Mouse (Mus musculus): ENCODE measurements around the gene Sox10. TPM values are rescaled to one million over a fixed set of nuclear protein-coding genes. Genes with fewer than 3 reads are reported as not detected.
A peak's percentile ranks its signal among the peaks of the same experiment; 100 is the strongest.

Sox10 gene
- total and polyA plus RNA-seq, 3 experiments, result 0.11 TPM; not detected in 2

DNA sequence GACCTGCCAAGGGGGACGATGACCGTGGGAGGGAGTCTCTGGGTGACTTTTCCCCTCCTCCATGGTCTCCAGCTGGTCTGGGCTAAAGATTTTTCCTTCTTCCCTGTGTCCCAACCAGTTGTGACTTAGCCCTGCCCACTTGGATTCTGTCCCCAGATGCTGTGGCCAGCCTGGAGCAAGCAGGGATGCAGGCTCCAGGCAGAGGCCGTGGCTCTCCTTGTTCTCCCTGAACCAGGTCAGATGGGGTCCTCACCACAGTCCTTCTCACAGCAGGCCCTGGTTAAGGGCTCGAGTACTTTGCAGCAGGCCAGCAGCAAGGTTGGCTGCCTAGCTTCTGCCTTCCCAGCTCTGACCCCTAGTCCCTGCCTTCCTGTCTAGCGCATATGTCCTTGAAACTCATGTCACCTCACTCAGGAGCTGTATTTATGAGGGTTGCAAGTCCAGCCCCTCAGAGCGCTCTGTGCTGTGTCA lies 31.8 kb downstream of the Sox10 start:
- Histone ChIP-seq H3K4me3 (ENCODE audit: low read depth, low read length) (no peak overlapping the region), H3K9me3 (replicated peaks) (peaks cover 2% of the 10 kb centered on the region), H3K27me3 (ENCODE audit: insufficient read depth, low read length) (peaks cover 28% of the 10 kb centered on the region), H3K36me3 (replicated peaks) (peaks cover 49% of the 10 kb centered on the region), H3K4me1 (ENCODE audit: insufficient read depth, low read depth, low read length) (no peaks in the 10 kb centered on the region)
- TF ChIP-seq GATA1 (IDR thresholded peaks at IDR 0.05; ENCODE audit: borderline replicate concordance, low read length), result no peak
- TF ChIP-seq GATA2 (IDR thresholded peaks at IDR 0.05; ENCODE audit: borderline replicate concordance, low read depth, low read length), result no peak
- no peak for TF ChIP-seq CTCF (IDR thresholded peaks at IDR 0.05; ENCODE audit: low read depth, low read length)
- TF ChIP-seq POLR2AphosphoS5 (IDR thresholded peaks at IDR 0.05; ENCODE audit: insufficient replicate concordance, low read depth, low read length), result no peak
- no peak for TF ChIP-seq TAL1 (conservative IDR thresholded peaks at IDR 0.05; ENCODE audit: low read depth, low read length)
- no peak for DNase-seq (ENCODE audit: low spot score)
- no peak for ATAC-seq (ENCODE audit: extremely low read depth, insufficient number of reproducible peaks, low FRiP score, poor library complexity, severe bottlenecking)

DNA sequence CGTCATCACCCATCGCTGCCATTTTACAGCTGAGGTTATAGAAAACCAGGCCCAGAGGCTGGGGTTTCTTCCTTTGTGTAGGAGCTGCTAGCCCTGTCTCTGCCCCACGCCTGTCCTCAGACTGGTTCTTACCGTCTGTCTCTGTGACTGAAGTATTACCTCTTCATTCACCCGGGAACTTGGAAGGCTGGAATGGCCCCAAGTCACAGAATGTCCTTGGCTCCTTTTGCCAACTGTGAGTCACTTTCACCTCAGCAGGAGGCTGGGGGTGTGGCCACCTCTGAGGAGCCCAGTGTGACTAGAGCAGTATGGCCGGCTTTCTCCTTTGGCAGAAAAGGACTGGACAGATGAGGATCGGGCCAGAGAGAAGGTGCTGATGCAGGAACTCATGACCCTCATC lies 33.6 kb downstream of the Sox10 start:
- Histone ChIP-seq H3K27me3 (ENCODE audit: insufficient read depth, low read length) (peaks cover 19% of the 10 kb centered on the region), H3K4me3 (ENCODE audit: low read depth, low read length) (no peak overlapping the region), H3K9me3 (replicated peaks) (peaks cover 5% of the 10 kb centered on the region), H3K4me1 (ENCODE audit: insufficient read depth, low read depth, low read length) (0 out of 2 replicates have a peak, but pooled peaks cover 2% of the 10 kb centered on the region), H3K36me3 (replicated peaks) (peaks cover 67% of the 10 kb centered on the region)
- DNase-seq (ENCODE audit: low spot score) (no peak), ATAC-seq (ENCODE audit: extremely low read depth, insufficient number of reproducible peaks, low FRiP score, poor library complexity, severe bottlenecking) (no peak)
- no peak for TF ChIP-seq GATA2 (IDR thresholded peaks at IDR 0.05; ENCODE audit: borderline replicate concordance, low read depth, low read length)
- no peak for TF ChIP-seq TAL1 (conservative IDR thresholded peaks at IDR 0.05; ENCODE audit: low read depth, low read length)
- no peak for TF ChIP-seq GATA1 (IDR thresholded peaks at IDR 0.05; ENCODE audit: borderline replicate concordance, low read length)
- no peak for TF ChIP-seq CTCF (IDR thresholded peaks at IDR 0.05; ENCODE audit: low read depth, low read length)
- TF ChIP-seq POLR2AphosphoS5 (IDR thresholded peaks at IDR 0.05; ENCODE audit: insufficient replicate concordance, low read depth, low read length), result no peak

DNA sequence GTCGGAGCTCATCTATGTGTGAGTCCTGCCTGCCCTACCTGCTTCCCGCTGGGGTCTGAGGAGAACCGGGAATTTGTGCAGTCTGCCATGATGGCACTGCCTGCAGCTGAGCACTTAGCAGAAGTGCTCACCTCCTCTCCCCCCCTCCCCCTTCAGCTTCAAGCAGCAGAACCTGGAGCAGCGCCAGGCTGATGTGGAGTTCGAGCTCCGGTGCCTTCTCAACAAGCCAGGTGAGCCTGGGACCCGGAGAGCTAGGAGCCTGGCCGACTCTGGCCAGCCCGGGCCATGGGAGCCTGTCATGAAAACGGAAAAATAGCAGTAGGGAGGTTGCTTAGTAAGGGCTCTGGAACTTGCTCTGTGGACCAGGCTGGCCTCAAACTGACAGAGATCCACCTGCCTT lies 34.3 kb downstream of the Sox10 start:
- Histone ChIP-seq H3K4me1 (ENCODE audit: insufficient read depth, low read depth, low read length) (0 out of 2 replicates have a peak, but pooled peaks cover 2% of the 10 kb centered on the region), H3K9me3 (replicated peaks) (peaks cover 5% of the 10 kb centered on the region), H3K27me3 (ENCODE audit: insufficient read depth, low read length) (peaks cover 12% of the 10 kb centered on the region), H3K36me3 (replicated peaks) (peaks cover 74% of the 10 kb centered on the region), H3K4me3 (ENCODE audit: low read depth, low read length) (no peak overlapping the region)
- TF ChIP-seq GATA2 (IDR thresholded peaks at IDR 0.05; ENCODE audit: borderline replicate concordance, low read depth, low read length) (no peak), GATA1 (IDR thresholded peaks at IDR 0.05; ENCODE audit: borderline replicate concordance, low read length) (no peak), TAL1 (conservative IDR thresholded peaks at IDR 0.05; ENCODE audit: low read depth, low read length) (no peak), CTCF (IDR thresholded peaks at IDR 0.05; ENCODE audit: low read depth, low read length) (no peak)
- ATAC-seq (ENCODE audit: extremely low read depth, insufficient number of reproducible peaks, low FRiP score, poor library complexity, severe bottlenecking), result no peak
- no peak for DNase-seq (ENCODE audit: low spot score)

DNA sequence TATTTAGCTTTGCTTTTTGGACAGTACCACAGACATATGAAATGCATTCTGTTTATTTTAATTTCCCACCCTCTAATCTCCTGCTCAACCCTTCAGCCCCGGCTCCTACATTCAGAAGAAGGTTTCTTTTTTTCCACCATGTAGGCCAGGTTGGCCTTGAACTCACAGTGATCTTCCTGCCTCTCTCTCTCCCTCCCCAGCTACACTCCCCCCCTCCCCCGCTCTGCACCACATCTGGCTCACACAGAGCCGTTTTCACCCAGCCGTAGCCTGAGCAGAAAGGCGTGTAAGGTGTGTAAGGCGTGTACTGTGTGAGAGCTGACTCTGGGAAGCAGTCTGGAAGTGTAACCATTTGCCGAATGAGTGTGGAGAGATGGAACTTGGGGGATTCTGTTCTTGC lies 35.7 kb downstream of the Sox10 start:
- Histone ChIP-seq H3K36me3 (replicated peaks) (peaks cover 88% of the 10 kb centered on the region), H3K27me3 (ENCODE audit: insufficient read depth, low read length) (peaks cover 2% of the 10 kb centered on the region; the same call in 1 of the 2 replicates), H3K4me1 (ENCODE audit: insufficient read depth, low read depth, low read length) (0 out of 2 replicates have a peak, but pooled peaks cover 2% of the 10 kb centered on the region), H3K9me3 (replicated peaks) (peaks cover 5% of the 10 kb centered on the region), H3K4me3 (ENCODE audit: low read depth, low read length) (no peak overlapping the region)
- no peak for ATAC-seq (ENCODE audit: extremely low read depth, insufficient number of reproducible peaks, low FRiP score, poor library complexity, severe bottlenecking)
- no peak for DNase-seq (ENCODE audit: low spot score)
- no peak for TF ChIP-seq POLR2AphosphoS5 (IDR thresholded peaks at IDR 0.05; ENCODE audit: insufficient replicate concordance, low read depth, low read length)
- no peak for TF ChIP-seq CTCF (IDR thresholded peaks at IDR 0.05; ENCODE audit: low read depth, low read length)
- TF ChIP-seq GATA2 (IDR thresholded peaks at IDR 0.05; ENCODE audit: borderline replicate concordance, low read depth, low read length), result no peak
- no peak for TF ChIP-seq TAL1 (conservative IDR thresholded peaks at IDR 0.05; ENCODE audit: low read depth, low read length)
- TF ChIP-seq GATA1 (IDR thresholded peaks at IDR 0.05; ENCODE audit: borderline replicate concordance, low read length), result no peak

DNA sequence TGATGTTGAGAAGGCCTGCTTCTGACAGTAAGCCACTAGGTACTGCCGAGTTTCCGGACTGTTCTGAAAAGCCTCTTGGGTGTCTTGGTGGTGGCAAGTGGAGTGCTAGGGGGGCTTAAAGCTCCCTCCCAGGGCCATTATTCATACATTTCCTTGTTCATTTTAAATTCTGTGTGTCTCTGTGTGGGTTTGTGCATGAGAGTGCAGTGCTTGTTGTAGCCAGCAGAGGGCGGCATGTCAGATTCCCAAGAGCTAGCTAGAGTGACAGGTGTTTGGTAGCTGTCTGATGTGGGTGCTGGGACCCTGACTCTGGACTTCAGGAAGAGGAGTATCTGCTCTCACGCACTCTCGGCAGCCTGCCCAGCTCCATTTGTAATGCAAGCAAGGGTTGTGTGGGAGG lies 36.8 kb downstream of the Sox10 start:
- 0 out of 2 replicates have a peak, but pooled peaks cover 2% of the 10 kb centered on the region for H3K4me1 ChIP-seq (ENCODE audit: insufficient read depth, low read depth, low read length)
- H3K27me3 ChIP-seq (ENCODE audit: insufficient read depth, low read length), result peaks cover 2% of the 10 kb centered on the region; the same call in 1 of the 2 replicates
- peak; percentile 44 for TF ChIP-seq CTCF (IDR thresholded peaks at IDR 0.05; ENCODE audit: low read depth, low read length)
- TF ChIP-seq TAL1 (conservative IDR thresholded peaks at IDR 0.05; ENCODE audit: low read depth, low read length), result no peak
- TF ChIP-seq GATA1 (IDR thresholded peaks at IDR 0.05; ENCODE audit: borderline replicate concordance, low read length), result no peak
- no peak for TF ChIP-seq POLR2AphosphoS5 (IDR thresholded peaks at IDR 0.05; ENCODE audit: insufficient replicate concordance, low read depth, low read length)
- ATAC-seq (ENCODE audit: extremely low read depth, insufficient number of reproducible peaks, low FRiP score, poor library complexity, severe bottlenecking) (no peak), DNase-seq (ENCODE audit: low spot score) (no peak)
- H3K36me3 ChIP-seq (replicated peaks), result peaks cover 92% of the 10 kb centered on the region
- no peak overlapping the region for H3K4me3 ChIP-seq (ENCODE audit: low read depth, low read length)
- H3K9me3 ChIP-seq (replicated peaks), result peaks cover 5% of the 10 kb centered on the region

DNA sequence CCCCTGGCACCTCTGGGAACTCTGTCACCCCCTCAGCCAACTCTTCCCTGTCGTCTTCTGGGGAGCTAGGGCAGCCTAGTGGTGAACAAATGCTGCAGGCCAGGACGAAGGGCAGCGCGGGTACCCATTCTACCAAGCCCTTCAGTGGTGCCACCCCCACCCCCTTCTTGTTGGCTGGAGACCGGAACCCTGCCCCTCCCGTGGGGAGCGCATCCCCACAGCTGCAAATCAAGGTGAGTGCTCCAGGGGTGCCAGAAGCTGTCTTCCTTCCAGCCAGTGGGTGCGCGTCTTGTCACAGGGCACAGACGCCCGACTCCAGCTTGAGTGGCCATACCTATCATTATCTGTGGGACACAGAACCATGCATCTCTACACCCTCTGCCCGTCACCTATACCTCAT lies 37.9 kb downstream of the Sox10 start:
- Histone ChIP-seq H3K27me3 (ENCODE audit: insufficient read depth, low read length) (peaks cover 2% of the 10 kb centered on the region; the same call in 1 of the 2 replicates), H3K9me3 (replicated peaks) (peaks cover 5% of the 10 kb centered on the region), H3K36me3 (replicated peaks) (peaks cover 92% of the 10 kb centered on the region), H3K4me1 (ENCODE audit: insufficient read depth, low read depth, low read length) (0 out of 2 replicates have a peak, but pooled peaks cover 2% of the 10 kb centered on the region), H3K4me3 (ENCODE audit: low read depth, low read length) (no peak overlapping the region)
- DNase-seq (ENCODE audit: low spot score), result no peak
- TF ChIP-seq CTCF (IDR thresholded peaks at IDR 0.05; ENCODE audit: low read depth, low read length) (no peak), GATA2 (IDR thresholded peaks at IDR 0.05; ENCODE audit: borderline replicate concordance, low read depth, low read length) (no peak), GATA1 (IDR thresholded peaks at IDR 0.05; ENCODE audit: borderline replicate concordance, low read length) (no peak), TAL1 (conservative IDR thresholded peaks at IDR 0.05; ENCODE audit: low read depth, low read length) (no peak), POLR2AphosphoS5 (IDR thresholded peaks at IDR 0.05; ENCODE audit: insufficient replicate concordance, low read depth, low read length) (no peak)
- no peak for ATAC-seq (ENCODE audit: extremely low read depth, insufficient number of reproducible peaks, low FRiP score, poor library complexity, severe bottlenecking)
